Mouse (Mus musculus) heart, embryonic 11.5 days (tissue): ENCODE results near the gene Mn1. TPM values are rescaled to one million over a fixed set of nuclear protein-coding genes. Genes with fewer than 3 reads are reported as not detected.

Experiments
- ATAC-seq: fragments of 200-750 bp; cut with Nextera tagmentation; replicated peaks from 2 replicates; pipeline ENCODE4 v1.8.0; 2017; ENCODE audit warnings: moderate library complexity; ENCODE audit not compliant: insufficient number of reproducible peaks, low FRiP score, low TSS enrichment
- H3K27ac ChIP-seq: fragments of 300-500 bp; sonication (generic); 2 replicates; pipeline ENCODE4 v1.5.1; 2014; ENCODE audit warnings: mild to moderate bottlenecking, low read depth, low read length
- H3K27me3 ChIP-seq: fragments of 300-500 bp; sonication (generic); 2 replicates; pipeline ENCODE4 v1.6.1; 2014; ENCODE audit warnings: mild to moderate bottlenecking, low read length, mixed read lengths; ENCODE audit not compliant: control insufficient read depth, insufficient read depth
- H3K36me3 ChIP-seq: fragments of 300-500 bp; sonication (generic); 2 replicates; pipeline ENCODE4 v1.6.1; 2014; ENCODE audit warnings: mild to moderate bottlenecking, low read length, moderate library complexity, mixed read lengths; ENCODE audit not compliant: control insufficient read depth, insufficient read depth
- H3K4me1 ChIP-seq: fragments of 300-500 bp; sonication (generic); 2 replicates; pipeline ENCODE4 v1.6.1; 2014; ENCODE audit warnings: low read length; ENCODE audit not compliant: control insufficient read depth, insufficient read depth
- H3K4me2 ChIP-seq: fragments of 300-500 bp; sonication (generic); 2 replicates; pipeline ENCODE4 v1.6.1; 2014; ENCODE audit warnings: mild to moderate bottlenecking, moderate library complexity
- H3K4me3 ChIP-seq: fragments of 300-500 bp; sonication (generic); 2 replicates; pipeline ENCODE4 v1.5.1; 2014; ENCODE audit warnings: low read depth, low read length
- H3K9ac ChIP-seq: fragments of 300-500 bp; sonication (generic); 2 replicates; pipeline ENCODE4 v1.6.1; 2014; ENCODE audit warnings: mild to moderate bottlenecking, low read depth, low read length, moderate library complexity
- H3K9me3 ChIP-seq: fragments of 300-500 bp; sonication (generic); replicated peaks from 2 replicates; pipeline ENCODE4 v1.6.1; 2016; ENCODE audit warnings: low read length; ENCODE audit not compliant: control insufficient read depth
- WGBS: fragments of 180-500 bp; shearing (Covaris S2); extraction: QIAGEN DNeasy Blood & Tissue Kit; methylation state at CpG from one replicate; pipeline ENCODE4 v1.1.7; 2014; ENCODE audit not compliant: insufficient replicate concordance; 5-methylcytosine and 5-hydroxymethylcytosine counted together
- polyA plus RNA-seq: library from polyadenylated mRNA; unstranded; fragments of >200 nt; fragmentation: Nextera tagmentation; extraction: Ambion mirVana; gene quantifications from 2 replicates; pipeline ENCODE4 v1.2.1, GENCODE M21; 2014

Mn1 gene
- 6.6 and 7.1 TPM in 2 replicates for polyA plus RNA-seq

- H3K27ac ChIP-seq, result peak within 1 kb of the TSS; percentile 88
- peak within 1 kb of the TSS; percentile 77 for H3K4me3 ChIP-seq
- peaks cover 42% of the 10 kb centered on the region for H3K27me3 ChIP-seq
- peak within 1 kb of the TSS; percentile 97 for H3K4me2 ChIP-seq
- no peaks in the 10 kb centered on the region for H3K9me3 ChIP-seq
- H3K4me1 ChIP-seq, result peaks cover 38% of the 10 kb centered on the region
- ATAC-seq, result peak; percentile 79
- WGBS, result under 1% methylated on average over 86 of the region's 88 CpGs
- 0 out of 2 replicates have a peak, but pooled peaks cover 3% of the 10 kb centered on the region for H3K36me3 ChIP-seq
- H3K9ac ChIP-seq, result peak within 1 kb of the TSS; percentile 88
These were observed at the start of gene Mn1 for GRCm38 (mm10) chr5:111416591-111417374. Mn1 (plus strand) TSS chr5:111417362.

DNA sequence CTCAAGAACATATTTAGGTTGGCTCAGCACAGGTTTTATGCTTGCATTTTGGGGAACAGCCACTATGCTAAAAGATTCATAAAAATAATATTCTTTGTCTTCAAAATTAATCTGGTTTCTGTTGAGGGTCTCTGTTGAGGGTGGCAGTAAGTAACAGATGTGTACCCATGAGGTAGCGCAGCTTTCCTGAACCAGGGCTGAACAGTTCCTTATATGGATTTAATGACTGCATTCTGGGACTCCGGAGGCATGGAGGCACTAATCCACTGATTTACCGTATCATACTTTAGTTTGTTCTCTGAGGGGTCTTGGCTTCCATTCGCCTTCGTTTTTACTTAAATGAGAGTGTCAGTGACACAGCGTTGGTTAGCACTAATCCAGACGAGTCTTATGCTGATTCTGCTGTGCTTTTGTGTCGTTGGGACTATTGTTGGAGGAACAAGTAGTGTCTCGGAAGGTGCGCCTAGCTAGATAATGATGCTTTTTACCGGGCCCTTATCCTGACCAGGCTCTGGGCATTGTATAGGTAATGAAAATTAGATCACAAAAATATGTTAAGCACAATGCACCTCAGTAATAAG lies 49.1 kb upstream of the Mn1 start:
- H3K4me2 ChIP-seq, result no peak overlapping the region
- no peaks in the 10 kb centered on the region for H3K27me3 ChIP-seq
- H3K4me3 ChIP-seq, result no peak overlapping the region
- no peak overlapping the region for H3K9ac ChIP-seq
- no peaks in the 10 kb centered on the region for H3K4me1 ChIP-seq
- H3K27ac ChIP-seq, result no peak overlapping the region
- H3K36me3 ChIP-seq, result peaks cover 24% of the 10 kb centered on the region
- no peaks in the 10 kb centered on the region for H3K9me3 ChIP-seq
- 89% methylated on average over 11 of the region's 11 CpGs for whole genome bisulfite sequencing
- ATAC-seq, result no peak

- Histone ChIP-seq H3K4me2 (no peak overlapping the region), H3K9ac (no peak overlapping the region), H3K4me3 (no peak overlapping the region), H3K4me1 (no peaks in the 10 kb centered on the region), H3K27me3 (no peaks in the 10 kb centered on the region), H3K36me3 (peaks cover 29% of the 10 kb centered on the region), H3K27ac (no peak overlapping the region), H3K9me3 (no peaks in the 10 kb centered on the region)
- 88% methylated on average over 5 of the region's 5 CpGs for WGBS
- ATAC-seq, result no peak
These were observed 48.6 kb upstream of the Mn1 start for GRCm38 (mm10) chr5:111368576-111368975.

- Histone ChIP-seq H3K9me3 (no peaks in the 10 kb centered on the region), H3K27me3 (no peaks in the 10 kb centered on the region), H3K27ac (no peak overlapping the region), H3K4me1 (no peaks in the 10 kb centered on the region), H3K4me2 (no peak overlapping the region), H3K4me3 (no peak overlapping the region), H3K9ac (no peak overlapping the region), H3K36me3 (peaks cover 34% of the 10 kb centered on the region)
- WGBS, result 81% methylated on average over 4 of the region's 4 CpGs
- ATAC-seq, result no peak
These were observed 41.5 kb upstream of the Mn1 start for GRCm38 (mm10) chr5:111375616-111376015.

DNA sequence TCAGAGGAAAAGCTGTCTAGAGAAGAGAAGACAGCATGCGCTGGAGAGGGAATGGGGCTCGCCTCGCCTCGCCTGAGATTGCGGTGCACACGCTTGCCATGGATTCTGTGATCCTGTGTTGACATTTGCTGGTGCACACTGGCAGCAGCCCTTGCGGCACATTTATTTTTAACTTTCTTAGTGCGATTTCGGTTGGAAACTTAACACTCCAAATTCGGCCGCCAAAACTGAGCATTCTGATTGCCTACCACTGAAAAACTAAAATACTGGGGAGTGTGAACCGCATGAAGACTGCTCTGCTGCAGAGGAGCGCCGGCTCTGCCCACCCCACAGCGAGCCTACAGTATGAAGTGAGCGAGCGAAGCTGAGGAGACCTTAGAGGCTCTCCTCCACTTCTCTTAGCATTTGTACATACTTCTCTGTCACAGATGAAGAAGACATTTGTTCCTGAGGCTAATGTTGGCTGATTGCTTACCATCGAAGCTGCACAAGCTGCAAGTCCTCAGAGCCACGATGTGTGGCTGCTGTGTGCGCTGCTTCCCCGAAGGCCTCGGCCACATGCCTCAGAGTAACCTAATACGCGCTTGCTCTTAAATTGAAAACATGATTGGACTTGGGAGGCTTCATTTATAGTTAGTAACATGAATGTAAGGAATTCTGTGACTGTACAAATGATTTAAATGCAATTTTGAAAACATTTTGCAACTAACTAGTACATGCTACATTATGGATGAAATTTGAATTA lies 40.7 kb upstream of the Mn1 start:
- no peak for ATAC-seq
- no peaks in the 10 kb centered on the region for H3K4me1 ChIP-seq
- H3K9me3 ChIP-seq, result no peaks in the 10 kb centered on the region
- H3K36me3 ChIP-seq, result peaks cover 34% of the 10 kb centered on the region
- no peak overlapping the region for H3K4me3 ChIP-seq
- H3K27ac ChIP-seq, result no peak overlapping the region
- WGBS, result 91% methylated on average over 24 of the region's 24 CpGs
- H3K9ac ChIP-seq, result no peak overlapping the region
- no peaks in the 10 kb centered on the region for H3K27me3 ChIP-seq
- no peak overlapping the region for H3K4me2 ChIP-seq

GRCm38 (mm10) chr5:111378126-111378993 lies 38.8 kb upstream of the Mn1 start:
- Histone ChIP-seq H3K9me3 (no peaks in the 10 kb centered on the region), H3K4me3 (no peak overlapping the region), H3K9ac (no peak overlapping the region), H3K27ac (no peak overlapping the region), H3K36me3 (peaks cover 26% of the 10 kb centered on the region), H3K4me1 (no peaks in the 10 kb centered on the region), H3K4me2 (no peak overlapping the region), H3K27me3 (no peaks in the 10 kb centered on the region)
- 73% methylated on average over 7 of the region's 7 CpGs for WGBS
- no peak for ATAC-seq

DNA sequence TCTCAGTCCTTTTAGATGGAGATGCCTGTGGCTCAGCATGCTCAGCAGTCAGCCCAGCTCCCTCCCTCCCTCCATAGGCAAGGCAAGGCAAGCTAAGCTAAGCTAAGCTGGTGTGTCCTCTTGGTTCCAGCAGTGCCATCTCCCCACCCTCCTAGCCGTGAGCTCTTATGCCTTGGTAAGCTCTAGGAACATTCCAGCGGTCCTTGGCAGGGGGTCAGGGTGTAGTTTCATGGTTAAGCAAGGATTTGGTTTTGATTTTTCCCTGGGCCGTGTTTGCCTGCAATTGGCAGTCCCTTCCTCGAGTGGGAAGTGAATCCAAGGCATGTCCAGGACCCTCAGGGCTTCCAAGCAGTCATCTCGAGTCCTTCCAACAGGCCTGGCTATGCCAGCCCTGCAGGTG lies 33.8 kb upstream of the Mn1 start:
- H3K27ac ChIP-seq, result no peak overlapping the region
- H3K36me3 ChIP-seq, result peaks cover 43% of the 10 kb centered on the region
- no peak overlapping the region for H3K4me2 ChIP-seq
- H3K4me3 ChIP-seq, result no peak overlapping the region
- H3K4me1 ChIP-seq, result no peaks in the 10 kb centered on the region
- H3K27me3 ChIP-seq, result no peaks in the 10 kb centered on the region
- no peaks in the 10 kb centered on the region for H3K9me3 ChIP-seq
- H3K9ac ChIP-seq, result no peak overlapping the region
- no peak for ATAC-seq
- WGBS, result 81% methylated on average over 5 of the region's 5 CpGs

DNA sequence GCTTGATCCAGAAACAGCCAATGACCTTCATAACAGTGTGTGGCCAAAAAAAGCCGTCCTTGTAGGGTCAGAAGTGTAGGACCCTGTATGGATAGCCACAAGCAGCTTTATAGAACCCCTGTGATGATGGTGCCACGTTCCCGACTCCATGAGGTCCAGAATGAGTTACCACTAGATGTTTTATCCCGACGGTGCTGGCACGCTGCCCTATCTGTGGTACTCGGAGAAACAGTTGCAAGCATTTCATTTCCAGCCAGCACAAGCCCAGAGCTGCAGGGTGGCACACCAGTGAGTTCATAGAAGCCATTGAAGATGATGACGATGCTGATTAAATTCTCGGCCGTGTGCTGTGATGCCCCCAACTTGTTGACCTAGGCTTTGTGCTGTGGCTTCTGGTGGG lies 26.3 kb upstream of the Mn1 start:
- no peak overlapping the region for H3K4me2 ChIP-seq
- peaks cover 12% of the 10 kb centered on the region for H3K36me3 ChIP-seq
- no peaks in the 10 kb centered on the region for H3K27me3 ChIP-seq
- no peak overlapping the region for H3K27ac ChIP-seq
- WGBS, result 79% methylated on average over 10 of the region's 10 CpGs
- no peak for ATAC-seq
- no peak overlapping the region for H3K4me3 ChIP-seq
- no peaks in the 10 kb centered on the region for H3K9me3 ChIP-seq
- H3K9ac ChIP-seq, result no peak overlapping the region
- peaks cover 27% of the 10 kb centered on the region for H3K4me1 ChIP-seq
